ENCODE assay signal across 9 mouse cellular contexts in the genomic region with DNA sequence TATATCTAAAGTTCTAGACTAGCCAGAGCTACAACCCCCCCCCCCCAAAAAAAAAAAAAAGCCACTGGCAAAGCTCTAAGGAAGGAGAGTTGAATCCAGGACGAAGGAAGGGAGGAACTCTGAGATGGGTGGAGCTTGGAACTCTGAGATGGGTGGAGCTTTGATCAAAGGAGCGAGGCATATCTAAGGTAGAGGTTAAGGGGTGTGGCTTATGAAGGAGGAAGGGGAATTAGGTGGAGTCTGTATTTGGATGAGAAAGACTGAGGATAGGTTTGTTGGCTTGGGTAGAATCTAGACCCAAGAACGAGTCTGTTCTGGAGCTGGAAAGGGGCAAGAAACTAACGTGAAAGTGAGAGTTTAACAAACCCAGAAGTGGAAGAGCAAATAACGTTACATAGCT. TPM values are rescaled to one million over a fixed set of nuclear protein-coding genes. Genes with fewer than 3 reads are reported as not detected.
DNase-seq lines count a peak whose midpoint lies in the region; ATAC-seq lines count a peak whose summit lies in the region.
"Had no signal": no experiment of that assay in that cellular context is flagged by ENCODE, and none has a peak within 500 bp of the region (broad histone marks: within the 10 kb centered on the region; RNA-seq: fewer than 3 reads in every experiment).

No protein-coding gene starts in this region.

- no peak overlapping the region for H3K27ac ChIP-seq in heart, embryonic 16.5 days (ENCODE audit: low read length)
- H3K27ac ChIP-seq in intestine, embryonic 16.5 days (ENCODE audit: low read length): no peak overlapping the region
- H3K27ac ChIP-seq in midbrain, embryonic 12.5 days (replicated peaks): no peak overlapping the region

- intact Hi-C loops in heart, postnatal 25 days (cut with DNase I): no loop called here

- no peak for DNase-seq in heart, postnatal 25 days (ENCODE audit: low spot score)
- DNase-seq in c-Kit-positive CD71-positive TER-119-negative erythroid progenitor cells, embryonic 14.5 days (ENCODE audit: low read depth): peak; percentile 17
- no peak for DNase-seq in left cerebral cortex, adult 8-10 months (ENCODE audit: low spot score in 2 of 2)
- no peak for DNase-seq in adrenal gland, adult 18-20 months (ENCODE audit: low spot score in 2 of 2)
- no peak for DNase-seq in spleen, adult 18-20 months

- H3K4me2 ChIP-seq in heart, embryonic 16.5 days (ENCODE audit: low read depth, low read length): peak overlapping the region; percentile 84
- peak overlapping the region; percentile 87 for H3K4me2 ChIP-seq in intestine, embryonic 16.5 days (ENCODE audit: low read depth, low read length)
- peak overlapping the region; percentile 69 for H3K4me2 ChIP-seq in midbrain, embryonic 12.5 days (replicated peaks)

- H3K9ac ChIP-seq in heart, embryonic 16.5 days (ENCODE audit: low read length): no peak overlapping the region
- no peak overlapping the region for H3K9ac ChIP-seq in intestine, embryonic 16.5 days (ENCODE audit: low read depth, low read length)
- no peak overlapping the region for H3K9ac ChIP-seq in midbrain, embryonic 12.5 days (replicated peaks)

- peak overlapping the region; percentile 48 for H3K4me3 ChIP-seq in heart, embryonic 16.5 days (ENCODE audit: low read length)
- H3K4me3 ChIP-seq in intestine, embryonic 16.5 days (ENCODE audit: low read length): peak overlapping the region; percentile 47
- peak overlapping the region; percentile 39; the same call in 1 of the 2 replicates for H3K4me3 ChIP-seq in midbrain, embryonic 12.5 days

- H3K4me1 ChIP-seq in heart, embryonic 16.5 days (ENCODE audit: control insufficient read depth, insufficient read depth, low read length): peaks cover 11% of the 10 kb centered on the region
- H3K4me1 ChIP-seq in intestine, embryonic 16.5 days (ENCODE audit: control insufficient read depth, insufficient read depth, low read length): peaks cover 16% of the 10 kb centered on the region
- peaks cover 15% of the 10 kb centered on the region for H3K4me1 ChIP-seq in midbrain, embryonic 12.5 days

- no peaks in the 10 kb centered on the region for H3K36me3 ChIP-seq in heart, embryonic 16.5 days (ENCODE audit: control insufficient read depth, insufficient read depth)
- H3K36me3 ChIP-seq in intestine, embryonic 16.5 days (ENCODE audit: control insufficient read depth, insufficient read depth, low read length): no peaks in the 10 kb centered on the region
- H3K36me3 ChIP-seq in midbrain, embryonic 12.5 days: 0 out of 2 replicates have a peak, but pooled peaks cover 4% of the 10 kb centered on the region

- no peak for ATAC-seq in heart, embryonic 16.5 days (replicated peaks; ENCODE audit: extremely low read depth, insufficient read depth, low FRiP score)
- peak; percentile 75 for ATAC-seq in intestine, embryonic 16.5 days
- no peak for ATAC-seq in midbrain, embryonic 12.5 days (ENCODE audit: low FRiP score, low read depth)

- no peaks in the 10 kb centered on the region for H3K9me3 ChIP-seq in heart, embryonic 16.5 days (replicated peaks; ENCODE audit: control insufficient read depth, low read length)
- no peaks in the 10 kb centered on the region for H3K9me3 ChIP-seq in intestine, embryonic 16.5 days (ENCODE audit: control insufficient read depth, low read length)
- no peaks in the 10 kb centered on the region for H3K9me3 ChIP-seq in midbrain, embryonic 12.5 days

- peaks cover 11% of the 10 kb centered on the region for H3K27me3 ChIP-seq in heart, embryonic 16.5 days (ENCODE audit: control insufficient read depth, insufficient read depth, low read length)
- peaks cover 7% of the 10 kb centered on the region for H3K27me3 ChIP-seq in intestine, embryonic 16.5 days (replicated peaks; ENCODE audit: control insufficient read depth, insufficient read depth, low read length)
- peaks cover 28% of the 10 kb centered on the region for H3K27me3 ChIP-seq in midbrain, embryonic 12.5 days

- WGBS in heart, embryonic 16.5 days: 13% methylated on average over 5 of the region's 5 CpGs
- 9% methylated on average over 5 of the region's 5 CpGs for WGBS in intestine, embryonic 16.5 days
- 9% methylated on average over 5 of the region's 5 CpGs for WGBS in midbrain, embryonic 12.5 days

RNA-seq across cellular contexts. Expression of a gene that starts 0.5 kb away (rescaled TPM):
- polyA plus RNA-seq in heart, embryonic 16.5 days (2015; fragmentation: Nextera tagmentation; extraction: Ambion mirVana): 0.20 and 0.85 TPM in 2 replicates
- total RNA-seq in heart, postnatal 25 days (2021): 1 to 10 TPM; 1.3 TPM
- polyA plus RNA-seq in intestine, embryonic 16.5 days (2015; fragmentation: Nextera tagmentation; extraction: Ambion mirVana): 0.05 and 0.16 TPM in 2 replicates
- polyA plus RNA-seq in midbrain, embryonic 12.5 days (2016; fragmentation: Nextera tagmentation; extraction: Ambion mirVana): 0.37 TPM in 1 of 2 replicates, not detected in the other
- under 1 TPM in 3 of 4 experiments, not detected in 1; 0.21 to 0.39 (median 0.23) TPM for total RNA-seq in left cerebral cortex, adult 8-10 months (2022)
- under 1 TPM in 1 of 2 experiments, not detected in 1; 0.19 TPM for total RNA-seq in adrenal gland, adult 18-20 months (2021)
- polyA plus RNA-seq: neural tube, embryonic 11.5 days had no signal

RNA-seq across cellular contexts. Expression of a gene that starts 23.2 kb away (rescaled TPM):
- 8.6 and 8.9 TPM in 2 replicates for polyA plus RNA-seq in heart, embryonic 16.5 days (2015; fragmentation: Nextera tagmentation; extraction: Ambion mirVana)
- total RNA-seq in heart, postnatal 25 days (2021): 10 to 100 TPM; 23.4 to 31.1 TPM
- polyA plus RNA-seq in intestine, embryonic 16.5 days (2015; fragmentation: Nextera tagmentation; extraction: Ambion mirVana): 5.1 and 6.6 TPM in 2 replicates
- polyA plus RNA-seq in midbrain, embryonic 12.5 days (2016; fragmentation: Nextera tagmentation; extraction: Ambion mirVana): 26.8 and 30.6 TPM in 2 replicates
- total RNA-seq in left cerebral cortex, adult 8-10 months (2022): 10 to 100 TPM in 2 of 4 experiments, 1 to 10 TPM in 2; 8.6 to 12.2 (median 9.7) TPM
- total RNA-seq in adrenal gland, adult 18-20 months (2021): 1 to 10 TPM; 5.2 to 8.8 TPM
